Mouse (Mus musculus) mouse trophoblast stem cell (cell line): ENCODE measurements around the gene 1700020D05Rik.

ENCODE experiments used
- in situ Hi-C, 2 experiments: fragments of 300-500 bp; cut with MseI, MboI; formaldehyde crosslinking; loops; 2 replicates in 1 of 2; 3 replicates in 1 of 2; pipeline ENCODE4 v1.15.1; 2025

The 1700020D05Rik gene

GRCm38 (mm10) chr19:5503687-5504086, at the start of gene 1700020D05Rik:
Gene 1700020D05Rik, minus strand, starts transcription at chr19:5503787.
- in situ Hi-C loops, result no loop called here

GRCm38 (mm10) chr19:5547471-5548056, 44.0 kb upstream of the 1700020D05Rik start:
- in situ Hi-C loops, result no loop called here

GRCm38 (mm10) chr19:5544031-5544430, 40.4 kb upstream of the 1700020D05Rik start:
- in situ Hi-C loops, result no loop called here

- in situ Hi-C loops, result no loop called here
Observed at GRCm38 (mm10) chr19:5543362-5543761, 39.8 kb upstream of the 1700020D05Rik start.

- in situ Hi-C loops, result no loop called here
Observed at GRCm38 (mm10) chr19:5538786-5539185, 35.2 kb upstream of the 1700020D05Rik start.

- in situ Hi-C loops, result loop anchor here in 1 of 2 experiments (5.0 kb wide), 1 partner anchor 35 kb away; the partner anchor contains the start of gene Ap5b1
Observed at GRCm38 (mm10) chr19:5532520-5532919, 28.9 kb upstream of the 1700020D05Rik start.

GRCm38 (mm10) chr19:5530138-5530524, 26.5 kb upstream of the 1700020D05Rik start:
- in situ Hi-C loops, result loop anchor here in 1 of 2 experiments (5.0 kb wide), 1 partner anchor 37 kb away; the partner anchor contains the start of gene Ap5b1

GRCm38 (mm10) chr19:5529325-5530137, 25.9 kb upstream of the 1700020D05Rik start:
- in situ Hi-C loops, result loop anchor here (5.0 kb wide), 1 partner anchor 38 kb away; the partner anchor contains the start of gene Ap5b1 (in 2 of the 2)

- in situ Hi-C loops, result loop anchor here in 1 of 2 experiments (5.0 kb wide), 1 partner anchor 42 kb away; the partner anchor contains the start of gene Ap5b1
Observed at GRCm38 (mm10) chr19:5525204-5525603, 21.6 kb upstream of the 1700020D05Rik start.

- in situ Hi-C loops, result no loop called here
Observed at GRCm38 (mm10) chr19:5518721-5519120, 15.1 kb upstream of the 1700020D05Rik start.

GRCm38 (mm10) chr19:5516906-5517505, 13.4 kb upstream of the 1700020D05Rik start:
- in situ Hi-C loops, result no loop called here

- in situ Hi-C loops, result no loop called here
Observed at GRCm38 (mm10) chr19:5515840-5516777, 12.5 kb upstream of the 1700020D05Rik start.

- in situ Hi-C loops, result no loop called here
Observed at GRCm38 (mm10) chr19:5513005-5513349, 9.4 kb upstream of the 1700020D05Rik start.

GRCm38 (mm10) chr19:5512091-5513004, 8.8 kb upstream of the 1700020D05Rik start:
- in situ Hi-C loops, result no loop called here

- in situ Hi-C loops, result no loop called here
Observed at GRCm38 (mm10) chr19:5511074-5511632, 7.6 kb upstream of the 1700020D05Rik start.

- in situ Hi-C loops, result no loop called here
Observed at GRCm38 (mm10) chr19:5510031-5511026, 6.7 kb upstream of the 1700020D05Rik start, which contains the start of gene Snx32. Gene Snx32, minus strand, starts transcription at chr19:5510538.

- in situ Hi-C loops, result no loop called here
Observed at GRCm38 (mm10) chr19:5500330-5500875, 3.2 kb downstream of the 1700020D05Rik start.

- in situ Hi-C loops, result no loop called here
Observed at GRCm38 (mm10) chr19:5496052-5496370, 7.6 kb downstream of the 1700020D05Rik start.
